Mouse (Mus musculus) thymus, postnatal 14 days (tissue): Measurements from ENCODE around the gene Nfkb1.

Experiments used
- DNase-seq: peaks from one replicate; pipeline ENCODE4 v3.0.0; 2021

Nfkb1 gene

DNA sequence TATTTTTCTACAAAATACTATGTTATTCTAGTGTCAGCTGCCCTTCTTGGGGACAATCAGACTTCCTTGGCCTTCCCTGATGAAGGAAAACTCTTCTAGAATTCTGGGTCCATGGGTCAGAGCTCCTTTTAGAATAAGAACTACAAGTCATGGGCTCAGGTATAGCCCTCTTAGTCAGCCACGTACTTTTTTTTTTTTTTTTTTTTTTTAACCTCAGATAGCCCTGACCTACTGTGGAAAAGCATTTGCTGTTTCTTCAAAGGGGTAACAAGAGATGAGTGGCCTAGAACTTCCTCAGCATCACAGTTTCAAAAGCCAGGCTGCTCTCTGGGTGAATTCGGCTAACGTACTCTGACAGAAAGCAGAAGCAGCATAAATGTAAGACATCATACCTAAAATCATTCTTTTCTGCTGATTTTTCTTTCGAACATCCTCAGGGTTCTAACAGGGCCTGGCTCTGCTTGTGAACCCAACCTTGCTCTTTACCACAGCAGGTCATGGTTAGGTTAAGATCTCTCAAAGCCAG, 61.5 kb downstream of the Nfkb1 start:
- DNase-seq = no peak

DNA sequence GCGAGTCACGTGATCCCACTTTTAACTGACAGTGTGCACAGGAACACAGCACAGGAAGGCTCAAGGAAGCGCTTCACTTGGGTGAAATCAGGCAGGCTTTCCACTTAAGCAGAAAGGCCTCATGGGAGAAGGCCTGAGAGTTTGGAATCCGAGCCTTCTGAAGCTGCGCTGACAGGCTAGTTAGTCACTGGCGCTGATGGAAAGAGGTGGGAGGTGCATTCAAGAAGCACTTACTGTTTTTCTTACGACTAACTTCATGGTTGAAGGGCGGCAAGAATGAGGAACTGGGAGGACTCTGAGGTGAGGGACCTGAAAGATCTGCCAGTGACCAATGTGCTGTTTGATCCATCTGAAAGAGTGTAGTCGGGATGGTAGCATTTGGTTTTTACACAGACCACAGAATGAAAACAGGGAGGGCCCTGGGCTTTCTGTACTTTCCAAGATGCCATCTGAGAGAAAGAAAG, 62.6 kb downstream of the Nfkb1 start:
- DNase-seq = no peak

DNA sequence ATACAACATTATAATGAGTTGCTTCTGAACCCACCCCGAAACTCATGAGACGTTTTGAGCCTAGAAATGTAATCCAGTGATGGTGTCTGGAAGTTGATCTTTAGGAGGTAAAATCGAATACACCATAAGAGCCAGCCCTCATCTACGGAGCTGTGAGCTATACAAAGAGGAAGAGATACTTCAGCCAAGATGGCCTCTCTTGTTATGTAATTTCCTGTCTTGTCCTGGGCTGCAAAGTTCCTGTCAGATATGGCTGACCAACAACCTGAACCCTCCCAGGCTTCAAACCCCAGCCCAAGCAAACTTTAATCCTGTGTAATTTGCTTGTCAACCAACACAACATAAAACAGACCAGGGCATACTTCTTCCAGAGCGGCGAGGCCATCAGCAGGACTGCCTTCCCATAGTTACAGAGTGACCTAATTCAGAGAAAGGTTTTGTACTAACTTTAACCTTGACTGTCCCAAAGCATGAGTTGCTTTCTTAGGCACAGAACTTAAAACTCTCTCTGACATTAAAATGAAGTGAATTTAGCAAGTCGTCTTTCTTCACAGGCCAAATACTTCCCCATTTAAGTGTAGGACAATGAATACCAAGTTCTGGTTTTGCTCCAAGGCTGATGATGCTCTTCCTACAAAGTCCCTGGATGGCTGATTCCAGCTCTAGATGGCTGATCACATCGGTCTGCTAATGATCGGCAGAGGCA, 63.2 kb downstream of the Nfkb1 start:
- DNase-seq = no peak

DNA sequence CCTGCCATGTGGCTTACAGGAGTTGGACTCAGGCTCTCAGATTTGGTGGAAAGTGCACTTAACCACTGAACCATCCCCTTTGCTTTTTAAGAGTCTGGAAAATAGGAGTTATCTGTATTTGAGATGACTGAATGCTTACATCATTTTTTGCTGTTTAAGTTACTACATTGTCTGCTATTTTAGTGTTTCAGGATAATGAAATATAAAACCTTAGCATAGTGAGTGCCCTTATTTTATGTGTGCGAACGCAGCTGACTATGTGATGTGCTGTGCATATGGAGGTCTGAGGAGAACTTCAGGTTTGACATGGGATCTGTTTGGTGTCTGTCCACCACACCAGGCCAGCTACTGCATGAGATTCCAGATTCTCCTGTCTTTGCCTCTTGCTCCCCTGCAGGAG, 66.1 kb downstream of the Nfkb1 start:
- DNase-seq = no peak

DNA sequence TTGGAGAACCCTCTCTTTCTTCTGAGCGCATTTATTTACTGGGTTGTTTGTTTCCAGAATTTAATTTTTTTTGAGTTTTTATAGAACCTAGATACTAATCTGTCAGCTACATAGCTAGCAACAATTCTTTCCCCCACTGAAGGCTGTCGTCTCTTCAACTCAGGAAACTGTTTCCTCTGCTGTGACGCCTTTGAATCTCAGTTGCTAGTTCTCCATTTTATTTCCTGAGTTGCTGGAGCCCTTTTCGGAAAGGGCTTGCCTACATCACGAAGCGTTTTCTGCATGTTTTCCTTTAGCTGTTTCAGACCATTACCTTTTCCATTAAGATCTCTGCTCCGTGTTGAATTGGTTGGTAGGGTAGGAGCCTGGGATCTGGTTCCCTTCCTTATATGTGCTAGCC, 74.6 kb downstream of the Nfkb1 start:
- no peak for DNase-seq

DNA sequence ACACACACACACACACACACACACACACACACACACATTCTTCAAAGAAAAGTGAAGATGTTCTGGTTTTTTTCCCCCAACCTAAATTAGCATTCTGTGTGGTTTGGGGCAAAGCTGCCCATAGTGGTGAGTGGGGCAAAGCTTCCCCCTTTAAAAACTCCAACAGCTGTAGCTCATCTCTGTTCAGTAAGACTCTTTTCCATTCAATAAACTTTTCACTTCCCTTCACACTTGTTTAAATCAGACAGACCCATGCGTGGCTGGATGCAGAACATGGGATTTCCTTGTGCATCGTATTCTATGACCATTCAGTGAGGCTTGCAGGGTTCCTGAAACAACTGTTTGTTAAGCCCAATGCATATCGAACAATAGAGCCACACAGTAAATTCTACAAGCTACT, 77.0 kb downstream of the Nfkb1 start:
- DNase-seq = no peak

DNA sequence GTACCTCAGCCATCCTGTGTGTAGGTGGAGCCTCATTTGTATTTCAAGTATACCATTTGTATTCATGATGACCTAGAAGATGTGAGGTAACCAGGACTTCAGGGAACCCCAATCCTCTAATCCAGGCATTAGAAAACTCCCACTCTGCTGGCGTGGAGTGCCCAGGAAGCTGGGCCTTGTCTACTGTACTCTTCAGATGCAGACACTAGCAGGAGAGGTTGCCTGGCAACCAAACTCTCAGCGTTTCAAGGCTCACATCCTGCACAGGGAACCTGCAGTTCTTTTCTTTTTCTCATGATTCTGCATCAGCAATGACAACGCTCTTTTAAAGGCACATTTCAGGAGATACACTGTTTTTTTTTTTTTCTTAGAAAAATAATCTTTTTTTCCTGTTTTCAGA, 81.1 kb downstream of the Nfkb1 start:
- peak; percentile 37 for DNase-seq

DNA sequence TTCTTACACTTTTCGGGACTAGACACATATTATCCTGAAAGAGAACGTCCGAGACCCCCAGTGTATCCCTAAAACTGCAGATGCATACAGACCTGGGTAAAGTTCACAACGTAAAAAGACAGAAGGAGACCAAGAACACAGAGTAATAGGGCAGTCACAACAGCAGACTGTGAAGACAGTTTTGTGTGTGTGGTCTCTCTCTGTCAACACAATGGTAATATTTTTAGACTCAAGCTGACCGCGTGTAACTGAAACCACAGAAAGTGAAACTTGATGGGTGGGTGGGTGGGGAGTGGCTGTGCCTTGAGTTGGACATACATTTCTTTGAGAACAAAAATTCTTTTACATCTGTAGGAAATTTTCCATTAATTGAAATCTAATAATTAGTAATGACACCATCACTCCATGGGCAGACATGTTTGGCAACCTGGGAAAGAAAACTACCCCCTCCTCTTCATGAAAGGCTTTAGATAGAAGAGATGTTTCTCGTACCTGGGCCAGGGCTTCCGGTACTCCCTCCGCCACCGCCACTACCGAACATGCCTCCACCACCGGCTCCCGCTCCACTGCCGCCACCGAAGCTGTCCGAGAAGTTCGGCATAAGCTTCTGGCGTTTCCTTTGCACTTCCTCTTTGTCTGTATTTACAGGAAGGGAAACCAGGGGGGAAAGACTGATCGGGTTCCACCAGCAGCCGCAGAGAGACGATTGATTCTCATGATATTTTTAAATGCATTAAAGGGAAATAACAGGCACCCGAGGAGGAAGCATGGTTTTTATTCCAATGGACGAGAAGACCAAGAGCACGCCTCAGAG, 83.5 kb downstream of the Nfkb1 start:
- peak; percentile 61 for DNase-seq

DNA sequence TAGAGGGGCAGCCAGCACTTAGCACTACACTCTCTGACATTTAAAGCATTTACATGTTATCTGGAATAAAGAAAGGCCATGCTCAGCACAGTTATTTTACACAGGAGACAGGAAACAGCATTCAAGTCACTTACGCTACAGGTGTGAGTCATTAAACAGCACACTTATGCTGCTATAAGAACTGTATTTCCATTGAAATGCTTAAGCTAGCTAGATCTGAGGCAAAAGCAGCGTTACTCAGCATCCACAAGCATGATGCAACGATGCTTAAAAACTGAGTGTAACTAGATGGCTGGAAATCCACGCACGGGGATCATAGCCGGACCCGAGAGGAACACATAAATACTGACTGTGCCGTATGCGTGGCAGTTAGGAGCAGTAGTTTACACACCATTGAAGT, 84.3 kb downstream of the Nfkb1 start:
- DNase-seq = no peak

DNA sequence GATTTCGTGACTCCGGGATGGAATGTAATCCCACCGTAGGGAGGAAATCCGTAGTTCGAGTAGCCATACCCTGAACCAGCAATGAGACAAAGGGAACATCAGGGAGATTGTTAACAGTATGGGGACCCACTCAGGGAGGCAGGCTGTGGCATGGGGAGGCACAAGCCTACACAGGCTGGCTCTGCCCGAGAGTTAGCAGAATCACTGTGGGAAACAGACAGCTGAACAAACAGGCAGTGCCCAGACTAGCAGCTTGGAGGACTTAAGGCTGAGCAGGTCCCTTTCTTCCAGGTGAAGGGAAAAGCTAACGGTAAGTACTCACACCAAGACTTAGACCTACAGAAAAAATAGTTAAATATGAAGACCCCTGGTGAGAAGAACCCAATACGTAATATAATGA, 84.8 kb downstream of the Nfkb1 start:
- no peak for DNase-seq

DNA sequence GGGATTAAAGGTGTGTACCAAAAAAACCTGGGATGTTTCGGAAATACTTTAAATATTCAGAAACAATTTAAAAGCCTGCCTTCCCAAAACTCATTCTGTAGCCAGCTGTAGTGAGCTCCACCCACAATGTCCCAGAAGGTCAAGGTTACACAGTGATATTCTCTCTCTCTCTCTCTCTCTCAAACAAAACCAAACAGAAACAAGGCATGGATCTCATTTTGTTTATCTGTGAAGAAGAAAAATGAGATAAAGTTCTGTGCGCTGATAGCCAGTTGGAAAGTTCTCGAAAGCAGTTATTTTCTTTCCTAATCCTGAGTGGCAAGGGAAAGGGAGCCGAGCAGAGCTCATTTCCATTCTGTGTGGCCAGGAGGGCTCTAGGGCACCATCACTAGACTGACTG, 85.9 kb downstream of the Nfkb1 start:
- no peak for DNase-seq

DNA sequence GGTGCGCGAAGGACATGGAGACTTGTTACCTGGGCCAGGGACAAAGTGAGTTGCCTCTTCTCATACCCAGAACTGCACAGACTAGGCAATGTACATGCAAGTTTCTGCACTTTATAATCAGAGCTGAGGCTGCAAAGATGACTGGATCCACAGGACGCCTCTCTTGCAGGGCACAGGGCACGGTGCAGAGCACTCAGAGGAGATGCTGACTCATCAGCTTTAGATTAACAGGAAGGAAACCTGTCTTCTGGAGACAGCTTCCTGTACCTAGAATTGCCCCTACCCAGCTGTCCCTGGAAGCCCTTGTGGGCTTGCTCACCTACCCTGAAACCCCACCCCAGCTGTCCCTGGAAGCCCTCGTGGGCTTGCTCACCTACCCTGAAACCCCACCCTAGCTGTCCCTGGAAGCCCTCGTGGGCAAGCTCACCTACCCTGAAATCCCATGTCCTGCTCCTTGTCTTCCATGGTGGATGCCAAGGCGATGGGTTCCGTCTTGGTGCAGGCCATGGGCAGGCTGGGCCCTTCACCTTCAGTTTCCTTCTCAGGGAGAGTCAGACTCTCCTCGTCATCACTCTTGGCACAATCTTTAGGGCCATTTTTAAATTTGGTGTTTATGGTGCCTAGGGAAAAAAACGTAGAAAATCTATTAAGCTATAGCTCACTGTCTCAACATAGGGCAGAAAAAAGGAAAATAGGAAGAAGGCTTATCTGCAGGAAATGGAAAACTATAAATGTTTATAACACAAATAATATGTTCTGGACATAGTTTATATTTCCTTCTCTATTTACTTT, 86.5 kb downstream of the Nfkb1 start:
- peak; percentile 58 for DNase-seq

DNA sequence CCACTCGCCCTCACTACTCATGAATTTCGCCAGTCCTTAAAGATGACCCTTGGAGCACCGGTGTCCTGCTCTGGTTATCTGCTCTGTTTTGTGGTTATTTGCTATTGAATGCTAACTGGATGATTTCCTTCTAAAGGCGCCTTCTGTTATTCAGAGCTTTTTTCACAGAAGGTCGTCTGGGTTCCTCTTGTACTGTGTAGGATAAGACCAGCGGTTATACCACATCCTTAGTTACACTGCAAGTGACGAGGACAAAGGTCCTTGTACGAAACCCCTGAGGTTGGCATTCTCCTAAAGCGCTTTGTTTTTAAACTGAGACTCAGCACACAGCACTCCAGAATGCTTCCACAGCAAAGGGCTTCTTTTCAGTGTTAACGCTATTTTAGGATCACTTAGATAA, 88.6 kb downstream of the Nfkb1 start:
- peak; percentile 51 for DNase-seq

DNA sequence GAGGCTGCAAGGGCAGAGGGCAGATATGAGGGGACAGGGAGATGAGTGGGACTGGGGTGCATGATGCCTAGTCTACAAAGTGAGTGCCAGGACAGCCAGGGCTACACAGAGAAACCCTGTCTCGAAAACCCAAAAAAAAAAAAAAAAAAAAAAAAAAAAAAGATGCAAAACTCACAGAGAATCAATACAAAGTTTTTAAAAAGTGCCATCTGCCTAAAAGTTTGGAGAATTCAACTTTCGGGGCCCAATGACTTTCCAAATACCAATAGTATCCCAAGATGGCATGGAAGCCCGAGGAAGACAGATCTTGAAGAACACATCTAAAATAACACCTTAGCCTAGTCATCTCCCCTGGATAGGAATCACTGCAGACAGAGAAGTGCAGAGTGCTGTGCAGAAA, 93.0 kb downstream of the Nfkb1 start:
- DNase-seq = no peak

DNA sequence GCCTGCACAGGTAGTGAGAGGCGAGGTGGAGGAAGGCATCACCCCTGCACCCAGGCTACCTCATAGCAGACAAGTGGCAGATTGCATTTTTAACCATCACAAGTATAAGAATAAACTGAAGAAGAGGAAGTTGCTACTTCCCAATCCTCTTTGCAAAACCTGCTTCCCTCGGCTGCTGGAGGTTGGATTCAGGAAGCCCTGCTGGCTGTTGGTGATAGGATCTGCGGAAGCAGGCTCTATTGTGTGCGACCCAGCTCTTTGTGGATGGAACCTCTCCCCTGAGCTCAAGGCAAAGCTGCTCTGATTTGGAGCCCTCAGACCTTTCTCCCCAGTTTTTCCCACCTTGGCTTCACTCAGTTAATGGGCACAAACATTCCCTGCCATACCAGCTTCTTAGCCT, 94.3 kb downstream of the Nfkb1 start:
- DNase-seq = no peak

DNA sequence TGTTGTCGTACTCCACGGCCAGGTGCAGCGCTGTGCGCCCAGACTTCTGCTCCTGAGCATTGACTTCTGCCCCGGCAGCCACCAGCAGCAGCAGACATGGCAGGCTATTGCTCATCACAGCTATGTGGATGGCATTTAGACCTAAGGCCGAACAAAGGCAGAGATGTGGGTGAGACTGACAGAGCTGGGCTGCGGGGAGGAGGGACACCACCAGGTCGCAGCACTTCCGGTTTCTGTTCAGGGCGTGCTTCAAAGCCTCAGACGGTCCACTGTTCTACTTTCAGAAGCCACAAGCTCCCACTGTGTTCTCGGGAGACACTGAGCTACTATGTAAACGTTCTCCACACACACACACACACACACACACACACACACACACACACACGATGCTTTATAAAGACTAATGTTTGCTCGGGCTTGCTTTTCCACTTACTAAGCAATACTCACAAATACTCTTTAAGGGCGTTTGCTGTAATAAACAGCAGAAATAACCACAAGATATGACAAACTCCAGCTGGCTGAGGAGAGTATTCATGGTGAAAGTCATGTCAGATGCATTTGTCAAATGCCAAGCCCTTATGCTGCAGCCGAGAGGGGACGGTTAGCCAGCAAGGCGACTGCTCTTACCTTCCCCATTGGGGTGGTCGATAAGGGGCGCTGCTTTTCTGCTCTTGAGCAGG, 97.0 kb downstream of the Nfkb1 start:
- DNase-seq = peak; percentile 54

DNA sequence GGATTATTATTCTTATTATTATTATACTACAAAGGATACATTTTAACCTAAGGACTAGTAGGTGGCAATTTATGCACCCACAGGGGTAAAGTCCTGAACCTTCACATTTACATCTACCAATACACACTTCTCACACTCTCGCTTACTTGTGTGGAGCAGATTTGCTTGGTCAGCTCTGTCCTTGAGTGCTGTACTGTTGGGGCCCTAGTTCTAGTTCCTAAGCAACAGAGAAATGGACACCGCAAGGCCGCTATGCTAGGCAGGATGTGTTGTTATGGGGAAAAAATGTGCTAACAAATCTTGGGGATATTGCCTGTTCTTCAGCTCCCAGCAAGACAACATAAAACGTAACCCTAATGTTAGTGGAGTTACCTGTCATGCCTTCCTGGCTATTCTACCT, 99.3 kb downstream of the Nfkb1 start:
- DNase-seq = no peak

DNA sequence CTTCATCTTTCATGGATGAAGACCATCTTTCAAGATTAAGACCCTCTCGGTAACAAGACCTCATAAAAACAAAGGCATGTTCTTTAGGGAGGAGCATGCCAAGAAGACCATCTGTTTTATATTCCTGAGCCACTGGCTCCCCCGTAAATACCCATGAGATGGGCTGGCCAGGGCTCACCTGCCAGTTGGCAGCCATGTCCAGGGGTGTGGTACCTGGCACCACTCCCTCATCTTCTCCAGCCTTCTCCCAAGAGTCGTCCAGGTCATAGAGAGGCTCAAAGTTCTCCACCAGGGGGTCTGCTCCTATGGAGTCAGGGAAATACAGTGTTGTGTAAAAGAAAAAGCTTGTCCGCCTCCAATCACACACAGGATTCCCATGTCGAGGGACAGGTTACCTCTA, 100.0 kb downstream of the Nfkb1 start:
- DNase-seq = no peak

DNA sequence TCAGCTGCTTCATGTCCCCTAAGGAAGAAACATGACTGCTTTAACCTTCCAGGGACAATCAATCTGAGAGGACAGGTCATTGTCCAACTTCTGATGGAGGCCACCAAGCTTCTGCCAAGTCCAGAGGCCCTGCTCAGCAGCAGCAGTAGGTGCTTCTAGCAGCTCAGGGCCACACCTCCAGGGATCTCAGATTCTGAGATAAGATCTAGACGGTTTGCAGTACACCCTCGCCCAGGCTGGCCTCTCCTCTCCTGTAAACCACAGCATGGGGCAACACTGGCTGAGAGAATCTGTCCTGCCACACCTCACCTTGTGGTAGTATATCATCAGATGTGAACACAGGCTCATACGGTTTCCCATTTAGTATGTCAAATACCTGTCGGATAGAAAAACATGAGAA, 100.9 kb downstream of the Nfkb1 start:
- DNase-seq = no peak

DNA sequence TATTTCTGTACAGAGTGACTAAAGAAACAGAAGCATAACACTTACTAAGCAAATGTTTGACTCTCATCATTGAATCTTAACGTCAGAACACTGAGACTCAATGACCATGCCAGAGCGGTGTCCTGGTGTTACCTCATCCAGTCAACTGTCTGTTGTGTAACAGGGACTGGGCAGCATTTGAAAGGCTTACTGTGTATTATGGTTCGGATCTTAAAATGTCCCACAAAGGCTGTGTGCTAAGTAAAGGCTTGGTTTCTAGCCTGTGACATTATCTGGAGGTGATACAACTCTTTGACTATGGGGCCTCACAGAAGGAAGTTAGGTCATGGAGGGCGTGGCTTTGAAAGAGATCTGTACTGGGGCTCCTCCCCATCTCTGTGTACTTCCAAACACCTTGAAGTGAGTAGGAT, 104.9 kb downstream of the Nfkb1 start:
- no peak for DNase-seq

DNA sequence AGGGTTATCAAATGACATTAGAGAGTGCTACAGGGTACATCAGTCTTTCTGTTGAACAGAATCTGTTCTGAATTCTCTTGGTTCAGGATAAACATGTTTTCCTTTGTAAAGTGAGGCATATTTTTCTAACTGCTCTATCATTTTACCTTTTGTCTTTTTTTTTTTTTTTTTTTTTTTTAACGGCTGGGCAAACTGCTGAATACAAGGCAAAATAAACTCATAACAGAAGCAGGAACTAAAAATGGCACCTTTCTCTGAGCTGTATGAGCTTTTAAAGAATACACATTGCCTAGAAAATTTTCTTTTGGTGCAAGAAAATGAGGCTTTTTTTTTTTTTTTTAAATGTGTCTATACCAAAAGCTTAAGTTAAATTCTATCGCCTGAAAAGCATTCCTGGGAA, 105.3 kb downstream of the Nfkb1 start:
- DNase-seq = no peak

DNA sequence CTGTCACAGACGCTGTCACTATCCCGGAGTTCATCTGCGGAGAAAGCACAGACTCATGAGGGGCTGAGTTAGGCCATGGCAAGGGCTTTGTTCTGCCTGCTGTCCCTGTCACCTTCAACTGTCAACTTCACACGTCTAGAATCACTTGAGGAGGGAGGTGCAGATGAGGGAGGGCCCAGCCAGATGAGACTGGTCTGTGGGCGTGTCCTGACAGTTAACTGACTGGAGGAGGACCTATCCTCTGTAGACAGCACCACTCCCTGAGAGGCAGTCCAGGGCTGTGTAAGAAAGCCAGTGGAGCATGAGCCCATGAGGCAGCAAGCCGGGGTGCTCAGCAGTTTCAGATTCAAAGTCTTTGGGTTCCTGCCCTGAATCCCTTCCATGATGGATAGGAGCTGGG, 105.9 kb downstream of the Nfkb1 start:
- DNase-seq = no peak

DNA sequence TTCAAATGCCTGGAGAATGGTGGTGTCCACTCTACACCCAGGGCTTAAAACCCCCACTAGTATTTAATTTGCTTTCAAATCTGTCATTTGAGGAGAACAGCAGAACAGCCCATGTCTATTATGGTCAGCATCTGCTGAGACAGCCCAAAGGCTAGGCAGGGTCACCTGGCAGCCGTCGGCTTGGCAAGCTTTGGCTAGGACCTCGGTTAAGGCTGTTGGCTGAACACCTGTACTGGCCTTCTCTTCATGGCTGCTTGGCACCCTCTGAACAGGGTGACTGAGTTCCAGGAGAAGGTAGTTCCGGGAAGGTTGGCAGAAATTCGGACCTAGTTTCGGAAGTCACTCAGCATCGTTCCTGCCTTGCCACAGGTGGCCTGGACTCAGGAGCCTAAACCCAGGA, 109.1 kb downstream of the Nfkb1 start:
- no peak for DNase-seq
